Mouse (Mus musculus): ENCODE measurements around the gene Rnf182. TPM values are rescaled to one million over a fixed set of nuclear protein-coding genes. Genes with fewer than 3 reads are reported as not detected.

Rnf182 gene
- polyA plus RNA-seq (2017; shearing (Covaris generic)): not detected

DNA sequence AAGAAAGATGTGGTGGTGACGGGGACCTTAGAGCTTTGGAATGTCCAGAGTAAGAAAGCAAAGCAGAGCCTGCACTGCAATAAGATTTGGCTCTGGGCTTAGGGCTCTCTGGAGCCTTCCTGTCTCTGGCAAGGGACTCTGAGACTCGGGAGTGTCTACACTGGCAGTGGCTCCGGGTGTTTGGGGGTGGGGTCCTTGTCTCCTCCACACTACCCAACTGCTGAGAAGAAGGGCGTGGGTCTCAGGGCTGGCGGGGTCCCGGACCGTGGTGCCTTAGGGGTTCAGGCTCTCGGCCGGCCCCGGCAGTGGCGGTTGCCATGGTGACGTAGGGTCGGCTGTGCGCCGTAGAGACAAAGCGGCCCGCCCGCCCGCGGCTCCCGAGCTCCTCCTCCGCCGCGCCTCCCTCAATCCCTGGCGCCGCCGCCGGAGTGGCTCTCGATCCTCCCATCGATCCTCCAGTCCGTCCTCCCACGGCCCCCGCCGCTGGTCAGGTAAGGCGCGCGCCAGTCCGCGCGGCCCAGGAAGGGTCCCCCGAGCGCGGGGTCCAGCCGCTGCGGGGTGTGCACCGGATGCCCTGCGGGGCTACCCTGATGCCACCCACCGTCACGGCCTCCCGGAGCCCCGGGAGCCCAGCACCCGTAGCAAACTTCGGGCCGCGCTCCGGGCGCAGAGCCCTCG lies at the start of gene Rnf182:
Gene Rnf182 (plus strand): TSS at position 134 of the 678 bp plus-strand sequence.

Other genes with a start within 250 kb of the Rnf182 start
- gene Nol7, start 217.3 kb upstream of the Rnf182 start, polyA plus RNA-seq (2017; shearing (Covaris generic)): 179 TPM
- gene Ranbp9, start 134.4 kb upstream of the Rnf182 start, polyA plus RNA-seq (2017; shearing (Covaris generic)): 185 TPM
- 36.5 TPM for gene Mcur1, start 55.5 kb upstream of the Rnf182 start, polyA plus RNA-seq (2017; shearing (Covaris generic))
- gene Cd83, start 169.1 kb downstream of the Rnf182 start, polyA plus RNA-seq (2017; shearing (Covaris generic)): 10.9 TPM

Data from naive thymus-derived CD4-positive, alpha-beta T cell, adult 5 months (primary cell).